Comparison of ENCODE assay signal across 8 mouse cellular contexts in genomic region chr16:30790551-30791001, GRCm38 (mm10).
DNase-seq lines count a peak whose midpoint lies in the region; ATAC-seq and TF ChIP-seq lines count a peak whose summit lies in the region.

No protein-coding gene starts in this region.

- peak overlapping the region; percentile 30 for H3K4me2 ChIP-seq in intestine, postnatal 0 days (replicated peaks; ENCODE audit: low read depth)
- peak overlapping the region; percentile 32 for H3K4me2 ChIP-seq in lung, embryonic 15.5 days

- intact Hi-C loops in left cerebral cortex, postnatal 4 days (cut with DNase I) = no loop called here

- no peak for ATAC-seq in intestine, postnatal 0 days
- ATAC-seq in lung, embryonic 15.5 days (ENCODE audit: borderline replicate concordance, extremely low read depth, low FRiP score, low TSS enrichment) = peak; percentile 83

- no peaks in the 10 kb centered on the region for H3K36me3 ChIP-seq in intestine, postnatal 0 days (ENCODE audit: control insufficient read depth, insufficient read depth)
- H3K36me3 ChIP-seq in lung, embryonic 15.5 days = no peaks in the 10 kb centered on the region

- peaks cover 20% of the 10 kb centered on the region for H3K4me1 ChIP-seq in intestine, postnatal 0 days (replicated peaks; ENCODE audit: control insufficient read depth, insufficient read depth, low read length)
- H3K4me1 ChIP-seq in lung, embryonic 15.5 days = peaks cover 63% of the 10 kb centered on the region

- no peaks in the 10 kb centered on the region for H3K27me3 ChIP-seq in intestine, postnatal 0 days (replicated peaks; ENCODE audit: control insufficient read depth, insufficient read depth, low read length)
- H3K27me3 ChIP-seq in lung, embryonic 15.5 days = no peaks in the 10 kb centered on the region

- WGBS in intestine, postnatal 0 days = 11% methylated on average over 4 of the region's 4 CpGs
- 9% methylated on average over 4 of the region's 4 CpGs for WGBS in lung, embryonic 15.5 days

- DNase-seq in left cerebral cortex, postnatal 4 days = peak; percentile 35
- DNase-seq in left cerebral cortex, adult 9 months (ENCODE audit: low spot score in 2 of 2) = no peak
- peak; percentile 75 to 83 for DNase-seq in heart, adult 18-20 months
- DNase-seq in yolk sac, embryonic 10.5 days (ENCODE audit: low spot score) = peak; percentile 36
- no peak for DNase-seq in left cerebral cortex, adult 8-10 months (ENCODE audit: low spot score in 2 of 2)
- no peak for DNase-seq in layer of hippocampus, adult 9-10 months (ENCODE audit: low spot score)

- H3K4me3 ChIP-seq in intestine, postnatal 0 days (ENCODE audit: low read depth, low read length) = no peak overlapping the region
- H3K4me3 ChIP-seq in lung, embryonic 15.5 days = no peak overlapping the region

- peak; percentile 11; the same call in 1 of the 2 replicates for TF ChIP-seq CTCF in intestine, postnatal 0 days (IDR thresholded peaks at IDR 0.05; ENCODE audit: low read depth)

- no peak overlapping the region; the same call in 1 of the 2 replicates for H3K9ac ChIP-seq in intestine, postnatal 0 days (ENCODE audit: low read depth, low read length)
- peak overlapping the region; percentile 26; the same call in 1 of the 2 replicates for H3K9ac ChIP-seq in lung, embryonic 15.5 days

- H3K27ac ChIP-seq in intestine, postnatal 0 days (ENCODE audit: low read depth, low read length) = peak overlapping the region; percentile 41
- H3K27ac ChIP-seq in lung, embryonic 15.5 days = peak overlapping the region; percentile 97

- H3K9me3 ChIP-seq in intestine, postnatal 0 days (ENCODE audit: control insufficient read depth) = no peaks in the 10 kb centered on the region
- no peaks in the 10 kb centered on the region for H3K9me3 ChIP-seq in lung, embryonic 15.5 days

Comparison
In these comparisons a context has a peak if more than half of its experiments do, and no peak if none do; other contexts are left out.
1. DNase-seq: peak in left cerebral cortex, postnatal 4 days (single experiment), heart, adult 18-20 months (2 of 2) and yolk sac, embryonic 10.5 days (single experiment); none in left cerebral cortex, adult 9 months (0 of 2), left cerebral cortex, adult 8-10 months (0 of 2) and layer of hippocampus, adult 9-10 months (single experiment).